Mouse (Mus musculus): ENCODE data around the gene Aox3. TPM values are rescaled to one million over a fixed set of nuclear protein-coding genes. Genes with fewer than 3 reads are reported as not detected.

Aox3 gene
- polyA plus RNA-seq, 1 experiment from 2014 or later: 0.38 TPM

DNA sequence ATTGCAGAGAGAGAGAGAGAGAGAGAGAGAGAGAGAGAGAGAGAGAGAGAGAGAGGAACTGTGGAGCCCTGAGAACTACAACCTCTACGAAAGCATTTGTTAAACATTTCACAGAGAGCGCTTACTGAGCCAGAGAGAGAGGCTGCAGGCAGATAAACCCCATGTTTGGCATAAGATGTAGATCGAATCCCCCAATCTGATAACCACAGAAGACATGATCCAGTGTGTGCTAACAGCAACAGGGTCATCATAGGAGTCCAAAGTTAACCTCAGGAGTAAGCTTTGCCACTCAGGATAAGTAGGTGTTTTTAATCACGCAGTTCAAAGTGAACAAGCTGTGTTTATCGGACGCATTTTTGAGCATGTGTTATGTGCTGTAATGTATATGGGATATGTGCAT lies 15.6 kb upstream of the Aox3 start:
- H3K9me3 ChIP-seq (ENCODE audit: control insufficient read depth, low read length): no peaks in the 10 kb centered on the region
- no peak overlapping the region for H3K27ac ChIP-seq (ENCODE audit: low read depth, low read length)
- no peak overlapping the region for H3K4me3 ChIP-seq (ENCODE audit: low read length)
- no peaks in the 10 kb centered on the region for H3K4me1 ChIP-seq (ENCODE audit: control insufficient read depth, insufficient read depth, low read depth, low read length)
- WGBS: 87% methylated on average over 6 of the region's 6 CpGs
- H3K27me3 ChIP-seq (replicated peaks; ENCODE audit: control insufficient read depth, insufficient read depth, low read length): no peaks in the 10 kb centered on the region
- no peak for ATAC-seq
- no peak overlapping the region for H3K9ac ChIP-seq (ENCODE audit: low read depth, low read length)
- H3K4me2 ChIP-seq (ENCODE audit: low read length): no peak overlapping the region
- H3K36me3 ChIP-seq (ENCODE audit: control insufficient read depth, insufficient read depth, low read length): no peaks in the 10 kb centered on the region

DNA sequence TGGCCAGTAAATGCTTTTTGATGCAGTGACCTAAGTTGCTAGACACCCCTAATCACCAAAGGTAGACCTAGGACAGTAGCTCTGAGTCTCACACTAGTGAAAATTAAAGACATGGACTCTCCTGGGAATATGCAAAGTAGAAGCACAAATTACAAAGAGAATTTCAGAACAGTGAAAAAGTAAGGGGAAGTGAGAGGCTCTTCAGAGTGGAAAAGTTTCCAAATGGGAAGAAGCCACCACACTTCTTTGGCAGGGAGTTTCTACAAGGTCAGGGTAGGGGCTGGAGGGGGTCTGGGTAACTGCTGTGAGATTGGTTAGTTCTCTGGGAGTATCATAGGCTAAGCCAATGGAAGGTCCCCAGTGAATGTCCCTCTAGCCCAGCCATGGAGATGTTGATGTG lies 13.8 kb upstream of the Aox3 start:
- no peaks in the 10 kb centered on the region for H3K9me3 ChIP-seq (ENCODE audit: control insufficient read depth, low read length)
- no peaks in the 10 kb centered on the region for H3K4me1 ChIP-seq (ENCODE audit: control insufficient read depth, insufficient read depth, low read depth, low read length)
- no peaks in the 10 kb centered on the region for H3K36me3 ChIP-seq (ENCODE audit: control insufficient read depth, insufficient read depth, low read length)
- H3K9ac ChIP-seq (ENCODE audit: low read depth, low read length): no peak overlapping the region
- no peaks in the 10 kb centered on the region for H3K27me3 ChIP-seq (replicated peaks; ENCODE audit: control insufficient read depth, insufficient read depth, low read length)
- no peak overlapping the region for H3K4me3 ChIP-seq (ENCODE audit: low read length)
- ATAC-seq: no peak
- no peak overlapping the region for H3K27ac ChIP-seq (ENCODE audit: low read depth, low read length)
- H3K4me2 ChIP-seq (ENCODE audit: low read length): no peak overlapping the region

DNA sequence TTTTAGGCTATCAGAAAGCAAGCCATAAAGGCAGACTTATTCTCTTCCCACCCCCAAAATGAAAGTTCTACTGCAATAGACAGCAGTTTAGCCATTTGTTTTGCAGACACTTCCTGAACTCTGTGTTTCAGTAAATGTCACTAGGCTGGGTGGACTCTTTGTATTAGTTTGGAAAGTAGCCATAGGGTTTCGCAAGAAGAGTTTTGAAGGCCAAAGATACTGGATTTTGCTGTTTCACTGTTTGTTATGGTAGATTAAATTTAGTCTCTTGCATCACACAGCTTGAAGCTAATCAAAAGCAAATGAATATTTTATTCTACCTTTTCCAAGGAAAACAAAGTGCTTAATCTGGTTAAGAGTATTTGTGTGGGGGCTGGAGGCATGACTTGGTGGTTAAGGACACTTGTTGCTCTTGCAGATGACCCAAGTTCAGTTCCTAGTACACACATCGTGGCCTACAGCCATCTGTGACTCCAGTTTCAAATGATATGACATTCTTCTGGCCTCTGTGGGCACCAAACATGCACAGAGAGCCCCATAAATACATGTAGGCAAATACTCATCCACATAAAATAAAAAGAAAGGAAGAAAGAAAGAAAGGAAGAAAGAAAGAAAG lies 11.3 kb upstream of the Aox3 start:
- WGBS: 75% methylated on average over 2 of the region's 2 CpGs

DNA sequence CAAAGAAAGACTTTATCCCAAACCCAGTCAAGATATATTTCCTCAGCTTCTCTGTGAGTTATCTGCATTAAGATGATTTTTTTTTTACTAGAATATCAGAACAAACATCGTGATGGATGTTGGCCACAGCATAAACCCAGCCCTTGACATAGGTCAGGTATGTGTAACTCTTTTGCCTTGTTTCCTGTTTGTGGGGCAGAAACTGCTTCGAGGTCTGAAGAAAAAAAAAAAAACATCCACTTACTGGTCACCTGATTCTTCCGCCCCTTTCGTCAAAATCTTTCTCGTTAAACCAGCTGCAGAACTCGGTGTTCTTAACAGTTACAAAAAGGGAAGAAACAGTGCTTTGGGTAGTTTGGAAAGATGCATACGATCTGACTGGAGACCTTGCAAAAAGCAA lies 10.4 kb upstream of the Aox3 start:
- H3K27ac ChIP-seq (ENCODE audit: low read depth, low read length): no peak overlapping the region
- H3K9me3 ChIP-seq (ENCODE audit: control insufficient read depth, low read length): no peaks in the 10 kb centered on the region
- H3K36me3 ChIP-seq (ENCODE audit: control insufficient read depth, insufficient read depth, low read length): no peaks in the 10 kb centered on the region
- H3K4me2 ChIP-seq (ENCODE audit: low read length): no peak overlapping the region
- ATAC-seq: no peak
- no peak overlapping the region for H3K4me3 ChIP-seq (ENCODE audit: low read length)
- WGBS: 85% methylated on average over 7 of the region's 7 CpGs
- H3K27me3 ChIP-seq (replicated peaks; ENCODE audit: control insufficient read depth, insufficient read depth, low read length): no peaks in the 10 kb centered on the region
- no peak overlapping the region for H3K9ac ChIP-seq (ENCODE audit: low read depth, low read length)
- no peaks in the 10 kb centered on the region for H3K4me1 ChIP-seq (ENCODE audit: control insufficient read depth, insufficient read depth, low read depth, low read length)

More for the DNA sequence above, 11.3 kb upstream of the Aox3 start:
- no peaks in the 10 kb centered on the region for H3K9me3 ChIP-seq (ENCODE audit: control insufficient read depth, low read length)
- H3K4me1 ChIP-seq (ENCODE audit: control insufficient read depth, insufficient read depth, low read depth, low read length): no peaks in the 10 kb centered on the region
- H3K9ac ChIP-seq (ENCODE audit: low read depth, low read length): no peak overlapping the region
- no peak overlapping the region for H3K27ac ChIP-seq (ENCODE audit: low read depth, low read length)
- no peaks in the 10 kb centered on the region for H3K27me3 ChIP-seq (replicated peaks; ENCODE audit: control insufficient read depth, insufficient read depth, low read length)
- H3K36me3 ChIP-seq (ENCODE audit: control insufficient read depth, insufficient read depth, low read length): no peaks in the 10 kb centered on the region
- H3K4me3 ChIP-seq (ENCODE audit: low read length): no peak overlapping the region
- no peak for ATAC-seq
- no peak overlapping the region for H3K4me2 ChIP-seq (ENCODE audit: low read length)

DNA sequence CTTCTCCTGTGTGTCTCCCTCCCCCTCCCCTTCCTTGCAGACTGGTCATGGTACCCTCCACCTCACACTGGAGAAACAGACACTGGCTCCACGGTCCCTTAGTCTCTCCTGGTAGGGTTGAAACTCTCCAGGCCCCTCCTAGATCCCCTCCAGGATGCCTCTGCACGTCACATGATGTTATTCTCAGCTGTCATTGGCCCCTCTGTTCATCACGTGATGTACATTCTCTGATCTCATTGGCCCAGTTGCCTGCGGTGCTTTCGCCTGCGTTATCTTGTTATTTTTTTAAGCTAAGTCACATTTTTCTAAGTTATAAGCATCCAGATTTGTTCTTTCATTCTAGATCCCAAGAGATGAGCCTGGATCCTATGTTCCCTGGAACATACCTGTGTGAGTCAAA lies 7.2 kb upstream of the Aox3 start:
- H3K27me3 ChIP-seq (replicated peaks; ENCODE audit: control insufficient read depth, insufficient read depth, low read length): no peaks in the 10 kb centered on the region
- no peak for ATAC-seq
- H3K4me1 ChIP-seq (ENCODE audit: control insufficient read depth, insufficient read depth, low read depth, low read length): no peaks in the 10 kb centered on the region
- H3K27ac ChIP-seq (ENCODE audit: low read depth, low read length): no peak overlapping the region
- no peak overlapping the region for H3K4me3 ChIP-seq (ENCODE audit: low read length)
- WGBS: 92% methylated on average over 6 of the region's 6 CpGs
- no peaks in the 10 kb centered on the region for H3K9me3 ChIP-seq (ENCODE audit: control insufficient read depth, low read length)
- no peaks in the 10 kb centered on the region for H3K36me3 ChIP-seq (ENCODE audit: control insufficient read depth, insufficient read depth, low read length)
- no peak overlapping the region for H3K4me2 ChIP-seq (ENCODE audit: low read length)
- H3K9ac ChIP-seq (ENCODE audit: low read depth, low read length): no peak overlapping the region

DNA sequence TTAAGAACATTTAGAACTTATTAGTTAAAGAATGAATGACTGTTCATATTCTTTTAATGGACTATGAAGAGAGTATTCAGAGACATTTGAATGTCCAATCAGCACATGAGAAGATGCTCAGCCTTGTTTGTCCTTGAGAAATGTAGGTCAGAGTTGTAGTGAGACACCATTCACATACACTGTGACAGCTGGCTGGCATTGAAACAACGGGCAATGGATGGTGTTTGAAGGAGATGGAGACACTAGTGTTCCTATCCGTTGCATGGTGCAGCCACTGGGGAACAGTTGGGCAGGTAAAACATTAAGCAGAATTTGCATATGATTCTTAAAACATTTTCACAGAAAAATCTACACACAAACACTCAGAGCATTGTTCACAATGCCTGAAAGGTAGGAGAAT lies 5.9 kb upstream of the Aox3 start:
- WGBS: 81% methylated on average over 2 of the region's 2 CpGs

DNA sequence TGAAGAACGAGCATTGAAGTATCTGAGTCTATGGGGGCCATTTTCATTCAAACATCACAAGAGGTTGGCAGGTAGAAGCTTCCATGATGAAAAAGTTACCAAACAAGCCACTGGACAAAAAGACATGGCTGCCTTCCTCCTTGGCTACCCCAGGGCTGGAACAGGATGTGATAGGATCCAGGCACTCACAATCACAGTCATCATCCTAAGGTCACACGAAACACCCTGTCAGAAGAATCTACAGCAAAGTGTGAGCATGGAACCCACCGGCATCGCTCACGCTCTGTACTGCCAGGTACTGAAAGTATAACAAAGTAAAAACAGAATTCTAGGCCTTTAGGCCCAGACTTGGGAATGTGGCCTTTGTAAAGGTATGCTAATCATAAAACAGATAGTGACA lies 2.7 kb upstream of the Aox3 start:
- ATAC-seq: no peak
- Histone ChIP-seq H3K27ac (ENCODE audit: low read depth, low read length) (no peak overlapping the region), H3K9ac (ENCODE audit: low read depth, low read length) (no peak overlapping the region), H3K27me3 (replicated peaks; ENCODE audit: control insufficient read depth, insufficient read depth, low read length) (no peaks in the 10 kb centered on the region), H3K9me3 (ENCODE audit: control insufficient read depth, low read length) (no peaks in the 10 kb centered on the region), H3K4me3 (ENCODE audit: low read length) (no peak overlapping the region), H3K36me3 (ENCODE audit: control insufficient read depth, insufficient read depth, low read length) (no peaks in the 10 kb centered on the region), H3K4me1 (ENCODE audit: control insufficient read depth, insufficient read depth, low read depth, low read length) (no peaks in the 10 kb centered on the region), H3K4me2 (ENCODE audit: low read length) (no peak overlapping the region)
- 91% methylated on average over 5 of the region's 5 CpGs for WGBS

More for the DNA sequence above, 5.9 kb upstream of the Aox3 start:
- H3K4me1 ChIP-seq (ENCODE audit: control insufficient read depth, insufficient read depth, low read depth, low read length): no peaks in the 10 kb centered on the region
- no peak overlapping the region for H3K9ac ChIP-seq (ENCODE audit: low read depth, low read length)
- no peak for ATAC-seq
- H3K9me3 ChIP-seq (ENCODE audit: control insufficient read depth, low read length): no peaks in the 10 kb centered on the region
- H3K4me3 ChIP-seq (ENCODE audit: low read length): no peak overlapping the region
- H3K36me3 ChIP-seq (ENCODE audit: control insufficient read depth, insufficient read depth, low read length): no peaks in the 10 kb centered on the region
- no peak overlapping the region for H3K27ac ChIP-seq (ENCODE audit: low read depth, low read length)
- no peaks in the 10 kb centered on the region for H3K27me3 ChIP-seq (replicated peaks; ENCODE audit: control insufficient read depth, insufficient read depth, low read length)
- no peak overlapping the region for H3K4me2 ChIP-seq (ENCODE audit: low read length)

DNA sequence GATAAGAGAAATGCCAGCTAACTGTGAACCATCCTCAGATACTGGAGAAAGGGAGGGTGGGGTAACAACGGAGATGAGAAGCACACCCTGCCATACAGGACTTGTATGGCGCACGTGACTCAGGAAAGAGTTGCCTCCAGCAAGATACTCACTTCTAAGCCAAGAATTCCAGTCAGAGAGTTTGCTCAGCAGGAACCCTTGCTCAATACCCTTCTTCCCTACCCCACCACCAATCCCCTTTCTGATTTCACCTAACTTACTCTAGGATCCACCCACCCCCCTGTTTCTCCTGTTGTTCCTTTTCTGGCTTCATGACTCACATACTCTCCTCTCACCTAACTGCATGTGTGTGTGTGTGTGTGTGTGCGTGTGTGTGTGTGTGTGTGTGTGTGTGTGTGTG lies 1.6 kb upstream of the Aox3 start:
- no peaks in the 10 kb centered on the region for H3K4me1 ChIP-seq (ENCODE audit: control insufficient read depth, insufficient read depth, low read depth, low read length)
- no peak for ATAC-seq
- no peaks in the 10 kb centered on the region for H3K36me3 ChIP-seq (ENCODE audit: control insufficient read depth, insufficient read depth, low read length)
- 85% methylated on average over 4 of the region's 4 CpGs for WGBS
- H3K27ac ChIP-seq (ENCODE audit: low read depth, low read length): no peak overlapping the region
- H3K9me3 ChIP-seq (ENCODE audit: control insufficient read depth, low read length): no peaks in the 10 kb centered on the region
- no peaks in the 10 kb centered on the region for H3K27me3 ChIP-seq (replicated peaks; ENCODE audit: control insufficient read depth, insufficient read depth, low read length)
- no peak overlapping the region for H3K4me3 ChIP-seq (ENCODE audit: low read length)
- no peak overlapping the region for H3K9ac ChIP-seq (ENCODE audit: low read depth, low read length)
- no peak overlapping the region for H3K4me2 ChIP-seq (ENCODE audit: low read length)

DNA sequence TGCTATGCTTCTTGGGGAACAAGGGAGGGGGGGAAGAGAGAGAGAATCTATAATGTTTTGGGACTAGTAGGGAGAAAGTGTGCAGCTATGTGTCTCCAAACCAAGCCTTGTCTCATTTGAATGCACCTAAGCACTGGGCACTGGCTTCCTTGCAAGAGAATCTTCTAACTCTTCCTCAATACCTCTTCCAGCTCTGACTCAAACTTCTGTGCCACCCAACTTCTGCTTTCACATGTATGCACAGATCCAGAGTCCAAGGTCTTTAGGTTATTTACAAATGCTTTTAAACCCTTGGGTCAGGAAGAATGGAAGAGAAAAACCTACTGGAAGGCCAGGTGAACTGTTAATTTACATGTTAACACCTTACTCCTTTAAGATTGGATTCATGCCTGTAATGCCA lies 511 bp downstream of the Aox3 start:
- Histone ChIP-seq H3K36me3 (ENCODE audit: control insufficient read depth, insufficient read depth, low read length) (no peaks in the 10 kb centered on the region), H3K27me3 (replicated peaks; ENCODE audit: control insufficient read depth, insufficient read depth, low read length) (no peaks in the 10 kb centered on the region), H3K4me1 (ENCODE audit: control insufficient read depth, insufficient read depth, low read depth, low read length) (no peaks in the 10 kb centered on the region), H3K27ac (ENCODE audit: low read depth, low read length) (no peak overlapping the region), H3K4me2 (ENCODE audit: low read length) (no peak overlapping the region), H3K4me3 (ENCODE audit: low read length) (no peak overlapping the region), H3K9ac (ENCODE audit: low read depth, low read length) (no peak overlapping the region), H3K9me3 (ENCODE audit: control insufficient read depth, low read length) (no peaks in the 10 kb centered on the region)
- no peak for ATAC-seq

DNA sequence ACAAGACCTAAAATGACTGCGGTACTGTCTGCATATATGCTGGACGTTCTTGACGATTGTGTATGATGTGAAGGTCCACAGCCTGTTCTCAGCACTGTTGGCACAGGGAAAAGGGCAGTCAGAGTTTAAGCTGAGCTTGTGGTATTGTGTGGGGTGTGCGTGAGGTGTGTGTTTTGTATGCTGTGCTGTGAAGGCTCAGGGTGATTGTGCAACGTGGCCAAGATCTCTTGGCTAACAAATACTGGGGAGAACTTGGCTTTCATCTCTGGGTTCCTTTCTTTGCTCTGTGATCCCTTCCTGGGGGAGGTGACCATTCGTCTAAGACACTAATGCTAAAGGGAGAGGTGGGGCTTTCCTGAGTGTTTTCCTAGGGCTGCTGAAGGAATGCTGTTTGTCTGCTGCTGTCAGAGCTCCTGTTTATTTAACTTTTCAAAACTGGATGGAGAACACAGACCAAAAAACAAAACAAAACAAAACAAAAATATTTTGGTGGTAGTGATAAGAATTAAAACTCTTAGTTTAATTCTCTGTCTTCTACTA lies 1.2 kb downstream of the Aox3 start:
- 77% methylated on average over 6 of the region's 6 CpGs for WGBS
- no peak for ATAC-seq

More for the DNA sequence above, 1.2 kb downstream of the Aox3 start:
- Histone ChIP-seq H3K4me3 (ENCODE audit: low read length) (no peak overlapping the region), H3K4me1 (ENCODE audit: control insufficient read depth, insufficient read depth, low read depth, low read length) (no peaks in the 10 kb centered on the region), H3K4me2 (ENCODE audit: low read length) (no peak overlapping the region), H3K27me3 (replicated peaks; ENCODE audit: control insufficient read depth, insufficient read depth, low read length) (no peaks in the 10 kb centered on the region), H3K9ac (ENCODE audit: low read depth, low read length) (no peak overlapping the region), H3K36me3 (ENCODE audit: control insufficient read depth, insufficient read depth, low read length) (no peaks in the 10 kb centered on the region), H3K27ac (ENCODE audit: low read depth, low read length) (no peak overlapping the region), H3K9me3 (ENCODE audit: control insufficient read depth, low read length) (no peaks in the 10 kb centered on the region)

Data from hindbrain, embryonic 16.5 days (tissue).